Mouse (Mus musculus): Measurements from ENCODE around the gene Slc26a11. TPM values are rescaled to one million over a fixed set of nuclear protein-coding genes. Genes with fewer than 3 reads are reported as not detected.

The Slc26a11 gene
- polyA plus RNA-seq, 1 experiment from 2014 or later, result 10.7 TPM

- Histone ChIP-seq H3K4me2 (peak overlapping the region; percentile 96; the same call in 1 of the 2 replicates), H3K27me3 (peaks cover 58% of the 10 kb centered on the region), H3K9ac (no peak overlapping the region), H3K4me1 (peaks cover 39% of the 10 kb centered on the region), H3K27ac (no peak overlapping the region), H3K4me3 (peak overlapping the region; percentile 68; the same call in 1 of the 2 replicates), H3K9me3 (no peaks in the 10 kb centered on the region), H3K36me3 (no peaks in the 10 kb centered on the region)
- no peak for ATAC-seq (ENCODE audit: insufficient number of reproducible peaks, low FRiP score, low TSS enrichment, low read depth)
- 34% methylated on average over 7 of the region's 7 CpGs for WGBS
Observed at GRCm38 (mm10) chr11:119391386-119392000, 36.1 kb downstream of the Slc26a11 start.

- Histone ChIP-seq H3K4me3 (peak overlapping the region; percentile 55), H3K27ac (no peak overlapping the region), H3K9ac (no peak overlapping the region), H3K36me3 (no peaks in the 10 kb centered on the region), H3K4me2 (peak overlapping the region; percentile 84), H3K9me3 (no peaks in the 10 kb centered on the region), H3K27me3 (peaks cover 58% of the 10 kb centered on the region), H3K4me1 (peaks cover 39% of the 10 kb centered on the region)
- no peak for ATAC-seq (ENCODE audit: insufficient number of reproducible peaks, low FRiP score, low TSS enrichment, low read depth)
- 14% methylated on average over 12 of the region's 12 CpGs for WGBS
Observed at GRCm38 (mm10) chr11:119392001-119392614, 36.8 kb downstream of the Slc26a11 start.

- Histone ChIP-seq H3K9me3 (no peaks in the 10 kb centered on the region), H3K4me3 (peak within 1 kb of the TSS; percentile 55), H3K4me1 (peaks cover 39% of the 10 kb centered on the region), H3K4me2 (peak within 1 kb of the TSS; percentile 84), H3K36me3 (no peaks in the 10 kb centered on the region), H3K9ac (peak within 1 kb of the TSS; percentile 49), H3K27ac (peak within 1 kb of the TSS; percentile 70), H3K27me3 (peaks cover 53% of the 10 kb centered on the region)
- WGBS, result under 1% methylated on average over 19 of the region's 19 CpGs
- ATAC-seq (ENCODE audit: insufficient number of reproducible peaks, low FRiP score, low TSS enrichment, low read depth), result no peak
Observed at GRCm38 (mm10) chr11:119392800-119393482, 37.6 kb downstream of the Slc26a11 start, which contains the start of gene Rnf213. Rnf213 (plus strand) TSS chr11:119393100.

- H3K4me2 ChIP-seq, result peak overlapping the region; percentile 84
- peak overlapping the region; percentile 49 for H3K9ac ChIP-seq
- no peak for ATAC-seq (ENCODE audit: insufficient number of reproducible peaks, low FRiP score, low TSS enrichment, low read depth)
- H3K9me3 ChIP-seq, result no peaks in the 10 kb centered on the region
- peaks cover 39% of the 10 kb centered on the region for H3K4me1 ChIP-seq
- 26% methylated on average over 7 of the region's 7 CpGs for WGBS
- no peaks in the 10 kb centered on the region for H3K36me3 ChIP-seq
- peaks cover 49% of the 10 kb centered on the region for H3K27me3 ChIP-seq
- peak overlapping the region; percentile 55 for H3K4me3 ChIP-seq
- peak overlapping the region; percentile 70; the same call in 1 of the 2 replicates for H3K27ac ChIP-seq
Observed at GRCm38 (mm10) chr11:119393483-119393804, 38.1 kb downstream of the Slc26a11 start.

GRCm38 (mm10) chr11:119394210-119394609 lies 38.9 kb downstream of the Slc26a11 start:
- Histone ChIP-seq H3K27me3 (peaks cover 42% of the 10 kb centered on the region), H3K27ac (no peak overlapping the region), H3K4me1 (peaks cover 39% of the 10 kb centered on the region), H3K9ac (no peak overlapping the region), H3K9me3 (no peaks in the 10 kb centered on the region), H3K36me3 (no peaks in the 10 kb centered on the region), H3K4me3 (peak overlapping the region; percentile 55; the same call in 1 of the 2 replicates), H3K4me2 (0 out of 2 replicates have a peak overlapping the region, but pooled peaks have one; percentile 0)
- WGBS, result 67% methylated on average over 6 of the region's 6 CpGs
- ATAC-seq (ENCODE audit: insufficient number of reproducible peaks, low FRiP score, low TSS enrichment, low read depth), result no peak

GRCm38 (mm10) chr11:119395394-119395793 lies 40.0 kb downstream of the Slc26a11 start:
- Histone ChIP-seq H3K9ac (no peak overlapping the region), H3K27me3 (peaks cover 34% of the 10 kb centered on the region), H3K36me3 (no peaks in the 10 kb centered on the region), H3K9me3 (no peaks in the 10 kb centered on the region), H3K4me1 (peaks cover 30% of the 10 kb centered on the region), H3K4me2 (no peak overlapping the region), H3K4me3 (no peak overlapping the region), H3K27ac (no peak overlapping the region)
- 30% methylated on average over 7 of the region's 7 CpGs for WGBS
- no peak for ATAC-seq (ENCODE audit: insufficient number of reproducible peaks, low FRiP score, low TSS enrichment, low read depth)

- Histone ChIP-seq H3K36me3 (no peaks in the 10 kb centered on the region), H3K4me3 (no peak overlapping the region), H3K9me3 (no peaks in the 10 kb centered on the region), H3K27ac (no peak overlapping the region), H3K4me1 (peaks cover 27% of the 10 kb centered on the region), H3K9ac (no peak overlapping the region), H3K27me3 (peaks cover 31% of the 10 kb centered on the region), H3K4me2 (no peak overlapping the region)
- no peak for ATAC-seq (ENCODE audit: insufficient number of reproducible peaks, low FRiP score, low TSS enrichment, low read depth)
- 34% methylated on average over 13 of the region's 13 CpGs for WGBS
Observed at GRCm38 (mm10) chr11:119395931-119396330, 40.6 kb downstream of the Slc26a11 start.

- no peak for ATAC-seq (ENCODE audit: insufficient number of reproducible peaks, low FRiP score, low TSS enrichment, low read depth)
- H3K27ac ChIP-seq, result no peak overlapping the region
Observed at GRCm38 (mm10) chr11:119396461-119396860, 41.1 kb downstream of the Slc26a11 start.

GRCm38 (mm10) chr11:119402501-119403160 lies 47.3 kb downstream of the Slc26a11 start:
- Histone ChIP-seq H3K9me3 (no peaks in the 10 kb centered on the region), H3K9ac (no peak overlapping the region), H3K4me2 (no peak overlapping the region), H3K27ac (no peak overlapping the region), H3K4me3 (no peak overlapping the region), H3K36me3 (no peaks in the 10 kb centered on the region; the same call in 1 of the 2 replicates), H3K27me3 (no peaks in the 10 kb centered on the region), H3K4me1 (0 out of 2 replicates have a peak, but pooled peaks cover 5% of the 10 kb centered on the region)
- WGBS, result 46% methylated on average over 11 of the region's 11 CpGs
- no peak for ATAC-seq (ENCODE audit: insufficient number of reproducible peaks, low FRiP score, low TSS enrichment, low read depth)

More at GRCm38 (mm10) chr11:119396461-119396860, 41.1 kb downstream of the Slc26a11 start:
- H3K4me2 ChIP-seq, result no peak overlapping the region
- H3K27me3 ChIP-seq, result peaks cover 28% of the 10 kb centered on the region
- no peak overlapping the region for H3K9ac ChIP-seq
- peaks cover 23% of the 10 kb centered on the region for H3K4me1 ChIP-seq
- no peak overlapping the region for H3K4me3 ChIP-seq
- no peaks in the 10 kb centered on the region for H3K9me3 ChIP-seq
- no peaks in the 10 kb centered on the region for H3K36me3 ChIP-seq
- WGBS, result 78% methylated on average over 7 of the region's 7 CpGs

- 0 out of 2 replicates have a peak, but pooled peaks cover 5% of the 10 kb centered on the region for H3K4me1 ChIP-seq
- H3K27me3 ChIP-seq, result no peaks in the 10 kb centered on the region
- no peak overlapping the region for H3K9ac ChIP-seq
- no peak for ATAC-seq (ENCODE audit: insufficient number of reproducible peaks, low FRiP score, low TSS enrichment, low read depth)
- no peak overlapping the region for H3K4me2 ChIP-seq
- H3K9me3 ChIP-seq, result no peaks in the 10 kb centered on the region
- WGBS, result 64% methylated on average over 5 of the region's 5 CpGs
- no peak overlapping the region for H3K27ac ChIP-seq
- H3K36me3 ChIP-seq, result peaks cover 4% of the 10 kb centered on the region
- H3K4me3 ChIP-seq, result no peak overlapping the region
Observed at GRCm38 (mm10) chr11:119404627-119405026, 49.3 kb downstream of the Slc26a11 start.

GRCm38 (mm10) chr11:119407381-119407780 lies 52.0 kb downstream of the Slc26a11 start:
- no peak overlapping the region for H3K9ac ChIP-seq
- ATAC-seq (ENCODE audit: insufficient number of reproducible peaks, low FRiP score, low TSS enrichment, low read depth), result no peak

More at GRCm38 (mm10) chr11:119407381-119407780, 52.0 kb downstream of the Slc26a11 start:
- no peak overlapping the region for H3K4me2 ChIP-seq
- no peak overlapping the region for H3K4me3 ChIP-seq
- no peaks in the 10 kb centered on the region for H3K27me3 ChIP-seq
- H3K27ac ChIP-seq, result no peak overlapping the region
- WGBS, result 85% methylated on average over 6 of the region's 6 CpGs
- peaks cover 17% of the 10 kb centered on the region for H3K36me3 ChIP-seq
- H3K4me1 ChIP-seq, result 0 out of 2 replicates have a peak, but pooled peaks cover 8% of the 10 kb centered on the region
- H3K9me3 ChIP-seq, result no peaks in the 10 kb centered on the region
